Mouse (Mus musculus): ENCODE results near the gene Ror1.

GRCm38 (mm10) chr4:100214324-100215215, 119.0 kb downstream of the Ror1 start:
- TF ChIP-seq CTCF (IDR thresholded peaks at IDR 0.05; ENCODE audit: low read depth) (peak; percentile 70), EP300 (optimal IDR thresholded peaks at IDR 0.05) (no peak)

Data from stomach, postnatal 0 days (tissue).